Mouse (Mus musculus): ENCODE measurements around the gene Gm15140. TPM values are rescaled to one million over a fixed set of nuclear protein-coding genes. Genes with fewer than 3 reads are reported as not detected.
"Not testable (repeated sequence)": the region's sequence is repeated elsewhere in the genome, so short reads cannot be mapped to it uniquely, and the experiment has no call there.

The Gm15140 gene
- polyA plus RNA-seq (2012; rRNA removed) = not detected in 2 replicates

DNA sequence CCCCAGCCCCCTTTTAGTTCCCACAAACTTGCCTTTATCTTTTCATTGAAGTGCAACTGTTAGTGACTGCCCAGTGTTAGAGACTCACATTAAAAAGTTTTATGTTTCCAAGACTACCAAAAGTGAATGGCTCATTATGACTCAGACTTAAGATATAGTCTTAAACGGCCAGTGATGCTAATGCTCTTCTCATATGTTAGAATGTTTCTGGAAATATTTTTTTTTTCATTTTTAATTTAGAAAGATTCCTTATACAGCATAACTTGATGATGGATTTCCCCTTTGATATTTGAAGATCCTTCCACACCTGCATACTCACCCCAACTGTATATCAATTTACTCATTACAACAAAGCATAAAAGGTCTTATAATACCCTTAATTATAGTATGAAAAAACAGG, at the start of gene Gm15140:
TSS of gene Gm15140 (minus strand) at position 101 of the 400 bp plus-strand sequence.
- DNase-seq; H3K27me3 ChIP-seq (ENCODE audit: control insufficient read depth, insufficient read depth, low read length); H3K4me1 ChIP-seq (replicated peaks; ENCODE audit: control insufficient read depth, insufficient read depth, low read length); H3K27ac ChIP-seq (ENCODE audit: control insufficient read depth, insufficient read depth, low read length); H3K36me3 ChIP-seq (ENCODE audit: control insufficient read depth, insufficient read depth, low read length); H3K4me3 ChIP-seq (ENCODE audit: control insufficient read depth, insufficient read depth, low read length): not testable (repeated sequence)
- 84% methylated on average over 1 of the region's 1 CpGs for WGBS

Other genes with a start within 250 kb of the Gm15140 start
- not detected in 2 replicates for gene Samt1, start 108.0 kb downstream of the Gm15140 start, polyA plus RNA-seq (2012; rRNA removed)
- not detected in 2 replicates for gene 4921511M17Rik, start 86.9 kb downstream of the Gm15140 start, polyA plus RNA-seq (2012; rRNA removed)
- not detected in 2 replicates for gene Gm10057, start 65.6 kb downstream of the Gm15140 start, polyA plus RNA-seq (2012; rRNA removed)
- gene 4930524N10Rik, start 222.7 kb upstream of the Gm15140 start, polyA plus RNA-seq (2012; rRNA removed) = not detected in 2 replicates

Measured in thymus, adult 2 months (tissue).